Mouse (Mus musculus): ENCODE results near the gene Adk. TPM values are rescaled to one million over a fixed set of nuclear protein-coding genes. Genes with fewer than 3 reads are reported as not detected.

Adk gene
- polyA plus RNA-seq, 1 experiment from 2014 or later: 155 TPM

DNA sequence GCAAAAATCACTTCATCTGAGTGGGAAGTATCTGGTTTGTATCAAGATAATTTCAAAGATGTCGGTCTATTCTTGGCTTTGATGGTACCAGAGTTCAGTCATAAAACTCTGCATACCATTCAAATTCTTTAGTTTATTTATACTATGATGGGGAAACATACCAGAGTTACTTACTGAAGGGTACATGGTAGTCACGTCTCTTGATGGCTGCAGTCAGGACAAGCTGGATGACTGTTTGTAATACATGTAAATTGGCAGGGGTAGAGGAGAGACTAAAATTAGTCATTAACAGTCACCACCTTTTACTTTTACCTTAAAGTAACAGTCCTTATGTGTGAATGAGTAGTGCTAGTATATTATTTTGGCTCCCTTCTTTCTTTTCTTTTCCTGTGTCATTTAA lies 125.4 kb downstream of the Adk start:
- Histone ChIP-seq H3K4me2 (replicated peaks; ENCODE audit: low read depth, low read length) (no peak overlapping the region), H3K27ac (ENCODE audit: low read depth, low read length) (no peak overlapping the region), H3K4me3 (ENCODE audit: low read length) (no peak overlapping the region), H3K9me3 (ENCODE audit: control insufficient read depth, low read length) (no peaks in the 10 kb centered on the region), H3K36me3 (ENCODE audit: control insufficient read depth, insufficient read depth, low read length) (no peaks in the 10 kb centered on the region), H3K9ac (ENCODE audit: low read depth, low read length) (no peak overlapping the region), H3K27me3 (ENCODE audit: control insufficient read depth, insufficient read depth, low read length) (no peaks in the 10 kb centered on the region), H3K4me1 (ENCODE audit: control insufficient read depth, insufficient read depth, low read length) (no peaks in the 10 kb centered on the region)
- no peak for ATAC-seq (ENCODE audit: low FRiP score, low TSS enrichment)
- 79% methylated on average over 2 of the region's 2 CpGs for WGBS

GRCm38 (mm10) chr14:21178356-21178755 lies 126.0 kb downstream of the Adk start:
- no peak overlapping the region for H3K9ac ChIP-seq (ENCODE audit: low read depth, low read length)
- WGBS: 92% methylated on average over 6 of the region's 6 CpGs
- ATAC-seq (ENCODE audit: low FRiP score, low TSS enrichment): no peak

DNA sequence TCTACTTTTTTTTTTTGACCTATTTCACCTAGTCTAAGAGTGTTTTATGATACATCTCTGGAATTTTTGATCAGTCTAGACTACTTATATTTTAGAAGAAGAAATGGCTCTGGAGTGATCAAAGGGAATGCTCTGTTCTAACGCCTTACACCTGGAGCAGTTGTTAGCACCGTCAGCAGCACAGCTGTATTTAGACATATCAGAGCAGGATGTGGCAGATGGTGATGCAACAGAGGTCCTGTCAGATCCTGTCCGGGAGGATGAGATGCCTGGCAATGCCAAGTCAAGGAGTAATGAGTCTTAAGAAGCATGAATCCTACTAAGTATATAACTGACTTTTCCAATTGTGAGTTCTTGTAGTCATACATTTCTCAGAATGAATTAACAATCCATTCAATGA lies 128.7 kb downstream of the Adk start:
- 63% methylated on average over 3 of the region's 3 CpGs for WGBS

More at GRCm38 (mm10) chr14:21178356-21178755, 126.0 kb downstream of the Adk start:
- Histone ChIP-seq H3K27ac (ENCODE audit: low read depth, low read length) (no peak overlapping the region), H3K4me2 (replicated peaks; ENCODE audit: low read depth, low read length) (no peak overlapping the region), H3K4me3 (ENCODE audit: low read length) (no peak overlapping the region), H3K4me1 (ENCODE audit: control insufficient read depth, insufficient read depth, low read length) (no peaks in the 10 kb centered on the region), H3K36me3 (ENCODE audit: control insufficient read depth, insufficient read depth, low read length) (no peaks in the 10 kb centered on the region), H3K9me3 (ENCODE audit: control insufficient read depth, low read length) (no peaks in the 10 kb centered on the region), H3K27me3 (ENCODE audit: control insufficient read depth, insufficient read depth, low read length) (no peaks in the 10 kb centered on the region)

GRCm38 (mm10) chr14:21191966-21192365 lies 139.6 kb downstream of the Adk start:
- Histone ChIP-seq H3K36me3 (ENCODE audit: control insufficient read depth, insufficient read depth, low read length) (no peaks in the 10 kb centered on the region), H3K9me3 (ENCODE audit: control insufficient read depth, low read length) (no peaks in the 10 kb centered on the region), H3K9ac (ENCODE audit: low read depth, low read length) (no peak overlapping the region), H3K27me3 (ENCODE audit: control insufficient read depth, insufficient read depth, low read length) (no peaks in the 10 kb centered on the region), H3K4me2 (replicated peaks; ENCODE audit: low read depth, low read length) (no peak overlapping the region), H3K27ac (ENCODE audit: low read depth, low read length) (no peak overlapping the region), H3K4me3 (ENCODE audit: low read length) (no peak overlapping the region), H3K4me1 (ENCODE audit: control insufficient read depth, insufficient read depth, low read length) (no peaks in the 10 kb centered on the region)
- no peak for ATAC-seq (ENCODE audit: low FRiP score, low TSS enrichment)
- WGBS: 70% methylated on average over 6 of the region's 6 CpGs

More for the DNA sequence above, 128.7 kb downstream of the Adk start:
- H3K4me2 ChIP-seq (replicated peaks; ENCODE audit: low read depth, low read length): no peak overlapping the region
- H3K9me3 ChIP-seq (ENCODE audit: control insufficient read depth, low read length): no peaks in the 10 kb centered on the region
- H3K4me1 ChIP-seq (ENCODE audit: control insufficient read depth, insufficient read depth, low read length): no peaks in the 10 kb centered on the region
- no peak overlapping the region for H3K27ac ChIP-seq (ENCODE audit: low read depth, low read length)
- no peak for ATAC-seq (ENCODE audit: low FRiP score, low TSS enrichment)
- H3K9ac ChIP-seq (ENCODE audit: low read depth, low read length): no peak overlapping the region
- H3K4me3 ChIP-seq (ENCODE audit: low read length): no peak overlapping the region
- no peaks in the 10 kb centered on the region for H3K27me3 ChIP-seq (ENCODE audit: control insufficient read depth, insufficient read depth, low read length)
- no peaks in the 10 kb centered on the region for H3K36me3 ChIP-seq (ENCODE audit: control insufficient read depth, insufficient read depth, low read length)

DNA sequence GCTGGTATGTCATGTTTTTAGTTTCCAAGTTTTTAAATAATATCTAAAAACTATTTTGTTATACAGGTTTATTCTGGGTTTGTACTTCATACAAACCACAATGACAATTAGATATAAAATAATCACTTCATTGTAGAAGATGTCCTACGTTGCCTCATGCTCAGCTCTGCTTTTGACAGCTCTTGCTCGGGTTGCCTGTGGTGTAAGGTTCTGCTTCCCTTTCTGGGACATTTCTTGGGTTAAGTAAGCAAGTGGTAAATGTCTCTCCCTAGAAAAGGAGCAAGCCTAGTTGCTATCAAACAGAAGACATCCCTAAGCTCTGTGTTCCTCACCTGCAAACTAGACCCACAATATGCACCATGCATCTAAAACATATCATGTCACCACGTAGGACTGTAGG lies 140.4 kb downstream of the Adk start:
- no peak overlapping the region for H3K9ac ChIP-seq (ENCODE audit: low read depth, low read length)
- no peaks in the 10 kb centered on the region for H3K36me3 ChIP-seq (ENCODE audit: control insufficient read depth, insufficient read depth, low read length)
- no peaks in the 10 kb centered on the region for H3K9me3 ChIP-seq (ENCODE audit: control insufficient read depth, low read length)
- H3K4me3 ChIP-seq (ENCODE audit: low read length): no peak overlapping the region
- H3K4me2 ChIP-seq (replicated peaks; ENCODE audit: low read depth, low read length): no peak overlapping the region
- H3K27ac ChIP-seq (ENCODE audit: low read depth, low read length): no peak overlapping the region
- H3K4me1 ChIP-seq (ENCODE audit: control insufficient read depth, insufficient read depth, low read length): no peaks in the 10 kb centered on the region
- ATAC-seq (ENCODE audit: low FRiP score, low TSS enrichment): no peak
- H3K27me3 ChIP-seq (ENCODE audit: control insufficient read depth, insufficient read depth, low read length): no peaks in the 10 kb centered on the region
- WGBS: 91% methylated on average over 3 of the region's 3 CpGs

DNA sequence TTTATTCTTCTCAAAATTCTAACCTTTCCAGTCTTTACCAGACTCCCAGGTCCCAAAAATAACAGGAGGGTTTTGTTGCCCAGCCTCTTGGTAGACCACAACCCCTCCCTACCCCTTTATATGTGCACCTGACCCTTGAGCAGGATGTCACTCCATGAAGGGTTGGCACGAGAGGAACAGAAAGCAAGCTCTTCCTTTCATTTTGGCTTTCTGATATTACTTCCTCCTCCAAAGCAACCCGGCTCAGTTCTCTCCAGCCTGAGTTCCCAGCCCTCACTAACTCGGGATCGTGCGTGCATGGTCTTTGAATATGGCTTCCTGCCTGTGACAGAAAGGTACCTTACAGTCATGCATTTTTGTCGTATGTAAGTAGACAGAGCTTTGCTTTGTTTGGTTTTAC lies 142.0 kb downstream of the Adk start:
- H3K27ac ChIP-seq (ENCODE audit: low read depth, low read length): no peak overlapping the region
- ATAC-seq (ENCODE audit: low FRiP score, low TSS enrichment): no peak
- no peak overlapping the region for H3K9ac ChIP-seq (ENCODE audit: low read depth, low read length)
- 64% methylated on average over 6 of the region's 6 CpGs for WGBS
- no peaks in the 10 kb centered on the region for H3K27me3 ChIP-seq (ENCODE audit: control insufficient read depth, insufficient read depth, low read length)
- no peak overlapping the region for H3K4me2 ChIP-seq (replicated peaks; ENCODE audit: low read depth, low read length)
- no peak overlapping the region for H3K4me3 ChIP-seq (ENCODE audit: low read length)
- H3K36me3 ChIP-seq (ENCODE audit: control insufficient read depth, insufficient read depth, low read length): no peaks in the 10 kb centered on the region
- H3K4me1 ChIP-seq (ENCODE audit: control insufficient read depth, insufficient read depth, low read length): no peaks in the 10 kb centered on the region
- H3K9me3 ChIP-seq (ENCODE audit: control insufficient read depth, low read length): no peaks in the 10 kb centered on the region

- Histone ChIP-seq H3K36me3 (ENCODE audit: control insufficient read depth, insufficient read depth, low read length) (no peaks in the 10 kb centered on the region), H3K4me2 (replicated peaks; ENCODE audit: low read depth, low read length) (no peak overlapping the region), H3K27me3 (ENCODE audit: control insufficient read depth, insufficient read depth, low read length) (no peaks in the 10 kb centered on the region), H3K27ac (ENCODE audit: low read depth, low read length) (no peak overlapping the region), H3K4me1 (ENCODE audit: control insufficient read depth, insufficient read depth, low read length) (no peaks in the 10 kb centered on the region), H3K4me3 (ENCODE audit: low read length) (no peak overlapping the region), H3K9me3 (ENCODE audit: control insufficient read depth, low read length) (no peaks in the 10 kb centered on the region), H3K9ac (ENCODE audit: low read depth, low read length) (no peak overlapping the region)
- 77% methylated on average over 3 of the region's 3 CpGs for WGBS
- ATAC-seq (ENCODE audit: low FRiP score, low TSS enrichment): no peak
These were observed 148.5 kb downstream of the Adk start for GRCm38 (mm10) chr14:21200850-21201249.

GRCm38 (mm10) chr14:21206472-21206871 lies 154.1 kb downstream of the Adk start:
- Histone ChIP-seq H3K27ac (ENCODE audit: low read depth, low read length) (no peak overlapping the region), H3K4me1 (ENCODE audit: control insufficient read depth, insufficient read depth, low read length) (no peaks in the 10 kb centered on the region), H3K9me3 (ENCODE audit: control insufficient read depth, low read length) (no peaks in the 10 kb centered on the region), H3K9ac (ENCODE audit: low read depth, low read length) (no peak overlapping the region), H3K4me3 (ENCODE audit: low read length) (no peak overlapping the region), H3K4me2 (replicated peaks; ENCODE audit: low read depth, low read length) (no peak overlapping the region), H3K36me3 (ENCODE audit: control insufficient read depth, insufficient read depth, low read length) (no peaks in the 10 kb centered on the region), H3K27me3 (ENCODE audit: control insufficient read depth, insufficient read depth, low read length) (no peaks in the 10 kb centered on the region)
- WGBS: 96% methylated on average over 4 of the region's 4 CpGs
- ATAC-seq (ENCODE audit: low FRiP score, low TSS enrichment): no peak

DNA sequence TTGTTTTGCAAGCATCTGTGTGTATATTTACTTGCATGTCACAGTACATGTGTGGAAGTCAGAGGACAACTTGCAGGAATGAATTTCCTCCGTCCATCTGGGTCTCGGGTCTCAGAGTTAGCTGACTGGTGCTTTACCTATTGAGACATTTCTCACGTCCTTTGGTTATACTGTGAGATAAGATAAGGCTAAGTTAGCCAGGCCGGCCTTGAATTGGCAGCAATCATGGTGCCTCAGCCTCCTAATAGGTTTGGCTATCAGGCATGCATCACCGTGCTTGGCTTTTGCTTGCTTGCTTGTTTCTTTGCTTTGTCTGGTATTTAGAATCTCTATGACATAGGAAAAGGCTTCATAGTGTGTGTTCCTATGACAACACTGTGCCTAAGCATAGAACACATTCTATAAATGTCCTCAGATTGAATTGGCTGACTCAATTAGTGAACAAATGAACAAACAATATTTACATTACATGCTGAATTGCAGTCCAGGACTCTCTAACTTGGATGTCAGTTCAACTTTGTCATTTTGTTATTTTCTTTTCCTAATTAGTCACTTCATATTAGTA lies 169.3 kb downstream of the Adk start:
- Histone ChIP-seq H3K4me3 (ENCODE audit: low read length) (no peak overlapping the region), H3K36me3 (ENCODE audit: control insufficient read depth, insufficient read depth, low read length) (no peaks in the 10 kb centered on the region), H3K4me1 (ENCODE audit: control insufficient read depth, insufficient read depth, low read length) (no peaks in the 10 kb centered on the region), H3K4me2 (replicated peaks; ENCODE audit: low read depth, low read length) (no peak overlapping the region), H3K27ac (ENCODE audit: low read depth, low read length) (no peak overlapping the region), H3K9ac (ENCODE audit: low read depth, low read length) (no peak overlapping the region), H3K9me3 (ENCODE audit: control insufficient read depth, low read length) (no peaks in the 10 kb centered on the region), H3K27me3 (ENCODE audit: control insufficient read depth, insufficient read depth, low read length) (no peaks in the 10 kb centered on the region)
- no peak for ATAC-seq (ENCODE audit: low FRiP score, low TSS enrichment)
- 81% methylated on average over 5 of the region's 5 CpGs for WGBS
